Mouse (Mus musculus): ENCODE results near the gene Cdh11.
A peak's percentile ranks its signal among the peaks of the same experiment; 100 is the strongest.

Gene Cdh11

GRCm38 (mm10) chr8:102785592-102786416, at the start of gene Cdh11:
TSS of gene Cdh11 (minus strand) at chr8:102785642.
- no peak for DNase-seq (ENCODE audit: low read depth)

- DNase-seq (ENCODE audit: low read depth): no peak
Measured at GRCm38 (mm10) chr8:102813959-102814358, 28.5 kb upstream of the Cdh11 start.

GRCm38 (mm10) chr8:102790303-102790702, 4.9 kb upstream of the Cdh11 start:
- peak; percentile 8 for DNase-seq (ENCODE audit: low read depth)

- DNase-seq (ENCODE audit: low read depth): no peak
Measured at GRCm38 (mm10) chr8:102786467-102787360, 1.3 kb upstream of the Cdh11 start.

- DNase-seq (ENCODE audit: low read depth): no peak
Measured at GRCm38 (mm10) chr8:102784835-102785455, 497 bp downstream of the Cdh11 start.

- no peak for DNase-seq (ENCODE audit: low read depth)
Measured at GRCm38 (mm10) chr8:102783821-102784591, 1.4 kb downstream of the Cdh11 start.

GRCm38 (mm10) chr8:102782707-102783489, 2.5 kb downstream of the Cdh11 start:
- no peak for DNase-seq (ENCODE audit: low read depth)

- peak; percentile 68 for DNase-seq (ENCODE audit: low read depth)
Measured at GRCm38 (mm10) chr8:102780899-102781298, 4.5 kb downstream of the Cdh11 start.

GRCm38 (mm10) chr8:102774594-102774993, 10.8 kb downstream of the Cdh11 start:
- DNase-seq (ENCODE audit: low read depth): no peak

GRCm38 (mm10) chr8:102771456-102771855, 14.0 kb downstream of the Cdh11 start:
- DNase-seq (ENCODE audit: low read depth): no peak

- no peak for DNase-seq (ENCODE audit: low read depth)
Measured at GRCm38 (mm10) chr8:102753839-102754238, 31.6 kb downstream of the Cdh11 start.

GRCm38 (mm10) chr8:102742940-102743339, 42.5 kb downstream of the Cdh11 start:
- no peak for DNase-seq (ENCODE audit: low read depth)

GRCm38 (mm10) chr8:102742008-102742591, 43.3 kb downstream of the Cdh11 start:
- DNase-seq (ENCODE audit: low read depth): no peak

- DNase-seq (ENCODE audit: low read depth): no peak
Measured at GRCm38 (mm10) chr8:102740963-102741362, 44.5 kb downstream of the Cdh11 start.

- no peak for DNase-seq (ENCODE audit: low read depth)
Measured at GRCm38 (mm10) chr8:102738961-102739487, 46.4 kb downstream of the Cdh11 start.

GRCm38 (mm10) chr8:102738395-102738794, 47.0 kb downstream of the Cdh11 start:
- no peak for DNase-seq (ENCODE audit: low read depth)

- DNase-seq (ENCODE audit: low read depth): no peak
Measured at GRCm38 (mm10) chr8:102734419-102734818, 51.0 kb downstream of the Cdh11 start.

GRCm38 (mm10) chr8:102726206-102726935, 59.1 kb downstream of the Cdh11 start:
- no peak for DNase-seq (ENCODE audit: low read depth)

- no peak for DNase-seq (ENCODE audit: low read depth)
Measured at GRCm38 (mm10) chr8:102725496-102725895, 59.9 kb downstream of the Cdh11 start.

Measured in 416B (cell line).